Mouse (Mus musculus): ENCODE data around the gene Spata5. TPM values are rescaled to one million over a fixed set of nuclear protein-coding genes. Genes with fewer than 3 reads are reported as not detected.

Gene Spata5
- total RNA-seq, 2 experiments from 2014 or later, result 15.6 to 18.3 TPM

DNA sequence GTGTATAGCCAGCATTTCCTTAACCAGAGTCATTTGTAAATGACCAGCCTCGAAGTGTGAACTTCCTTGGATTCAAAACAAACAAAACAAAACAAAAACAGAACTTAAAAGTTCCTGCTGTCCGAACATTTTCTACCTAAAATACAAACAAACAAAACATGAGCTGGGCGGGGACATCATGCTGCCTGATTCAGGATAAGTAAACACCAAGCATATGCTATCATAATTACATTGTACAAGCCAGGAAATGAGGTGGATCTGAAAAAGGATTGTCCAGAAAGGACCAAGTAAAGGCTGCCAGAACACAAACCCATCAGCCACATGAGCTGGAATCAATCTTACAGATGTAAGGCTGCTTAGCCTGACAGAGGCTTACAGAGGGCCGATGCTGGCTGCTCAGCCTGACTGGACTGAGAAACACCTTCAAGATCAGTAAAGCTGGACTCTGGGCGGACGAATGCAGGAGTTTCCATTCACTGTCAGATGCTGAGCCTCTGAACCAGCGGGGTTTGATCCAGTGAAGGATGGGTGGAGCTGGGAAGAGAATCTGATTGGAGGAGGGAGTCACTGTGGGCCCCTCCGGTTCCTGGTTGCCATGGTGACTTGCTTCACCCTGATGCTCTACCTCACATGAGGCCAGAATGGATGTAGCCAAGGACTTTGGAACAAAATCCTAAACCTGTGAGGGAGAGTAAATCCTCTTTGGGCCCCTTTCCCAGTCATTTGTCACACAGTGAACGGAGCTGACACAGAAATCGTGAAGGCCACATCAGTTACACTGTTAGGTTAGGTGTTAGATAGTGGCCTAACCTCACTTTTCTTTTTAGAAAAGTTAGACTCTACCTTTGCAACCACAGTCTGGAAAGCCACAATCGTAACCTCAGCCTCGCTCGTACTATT lies 185.5 kb downstream of the Spata5 start:
- intact Hi-C loops (cut with DNase I), result no loop called here
- peak in 1 of 2 experiments; percentile 25 for DNase-seq

DNA sequence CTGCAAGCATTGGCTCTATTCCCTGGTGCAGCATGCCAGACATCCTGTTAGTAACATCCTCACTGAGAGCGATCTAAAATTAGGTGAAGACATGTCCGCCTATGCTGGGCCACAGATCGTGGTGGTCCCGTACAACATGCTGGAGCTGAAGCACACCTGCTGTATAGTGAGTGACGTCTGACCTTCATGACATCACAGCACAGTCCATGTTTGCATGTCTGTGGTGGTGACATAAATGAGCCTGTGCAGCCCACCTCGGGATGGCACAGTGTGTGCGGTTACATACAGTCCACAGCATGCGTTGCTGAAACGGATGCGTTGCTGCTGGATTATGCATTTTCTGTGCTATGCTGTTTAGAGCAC lies 186.2 kb downstream of the Spata5 start:
- intact Hi-C loops (cut with DNase I), result no loop called here
- peak; percentile 36 to 42 for DNase-seq

GRCm38 (mm10) chr3:37608926-37609325 lies 189.2 kb downstream of the Spata5 start:
- intact Hi-C loops (cut with DNase I), result no loop called here
- no peak for DNase-seq

- intact Hi-C loops (cut with DNase I), result no loop called here
- no peak for DNase-seq
These were observed 191.0 kb downstream of the Spata5 start for GRCm38 (mm10) chr3:37610670-37611069.

DNA sequence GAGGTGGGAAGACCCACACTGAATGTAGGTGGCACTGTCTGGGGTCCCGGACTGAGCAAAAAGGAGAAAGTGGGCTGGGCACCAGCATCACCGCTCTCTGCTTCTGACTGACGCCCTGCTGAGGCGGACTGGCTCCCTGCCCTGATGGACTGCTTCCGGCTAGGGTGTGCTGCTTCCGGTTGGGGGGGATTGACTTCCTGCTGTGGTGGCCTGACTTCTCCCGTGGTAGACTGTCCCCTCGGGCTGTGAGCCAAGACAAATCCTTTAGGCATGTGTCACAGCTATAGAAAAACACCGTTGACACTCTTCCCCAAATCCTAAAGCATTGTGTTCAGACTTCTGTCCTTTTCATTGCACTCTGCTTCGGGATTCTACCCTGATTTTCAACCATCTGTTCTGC lies 194.0 kb downstream of the Spata5 start:
- DNase-seq, result peak; percentile 41 to 55
- intact Hi-C loops (cut with DNase I), result no loop called here

DNA sequence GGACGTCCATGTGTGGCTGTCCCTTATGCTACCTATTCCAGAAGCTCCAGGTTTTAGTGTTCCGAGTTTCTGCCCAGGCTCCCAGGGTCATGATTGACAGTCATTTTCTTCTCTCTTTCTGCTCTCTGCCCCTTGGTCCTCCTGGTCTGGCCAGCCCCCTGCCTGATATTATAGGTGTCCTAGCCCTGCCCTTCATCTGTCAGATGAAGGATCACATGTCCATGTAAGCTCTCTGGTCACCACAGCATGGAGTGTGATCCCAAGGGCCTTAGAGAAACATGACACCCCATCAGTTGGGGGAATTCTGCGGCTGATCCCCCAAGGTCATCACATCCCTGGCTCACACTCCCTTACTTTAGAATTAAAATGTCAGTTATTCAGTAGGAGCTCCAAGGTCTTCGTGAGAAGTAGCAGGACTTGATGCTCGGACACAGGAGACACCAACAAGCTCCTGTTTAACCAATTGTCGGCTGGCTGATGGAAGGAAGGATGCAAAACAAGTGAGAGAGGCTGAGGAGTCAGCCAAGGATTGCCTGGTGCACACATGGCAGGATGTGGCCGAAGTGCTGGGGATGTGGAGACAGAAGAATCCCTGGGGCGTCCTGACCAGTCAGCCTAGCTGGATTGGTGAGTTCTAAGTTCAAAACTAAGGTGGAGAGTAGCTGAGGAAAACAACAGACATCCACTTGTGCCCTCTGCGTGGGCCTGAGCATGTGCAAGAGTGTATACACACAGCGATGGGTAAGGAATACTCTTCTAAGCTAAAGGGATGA lies 195.4 kb downstream of the Spata5 start:
- no peak for DNase-seq
- intact Hi-C loops (cut with DNase I), result loop anchor here (5.0 kb wide), 1 partner anchor 133 kb away; no protein-coding TSS in a partner anchor

DNA sequence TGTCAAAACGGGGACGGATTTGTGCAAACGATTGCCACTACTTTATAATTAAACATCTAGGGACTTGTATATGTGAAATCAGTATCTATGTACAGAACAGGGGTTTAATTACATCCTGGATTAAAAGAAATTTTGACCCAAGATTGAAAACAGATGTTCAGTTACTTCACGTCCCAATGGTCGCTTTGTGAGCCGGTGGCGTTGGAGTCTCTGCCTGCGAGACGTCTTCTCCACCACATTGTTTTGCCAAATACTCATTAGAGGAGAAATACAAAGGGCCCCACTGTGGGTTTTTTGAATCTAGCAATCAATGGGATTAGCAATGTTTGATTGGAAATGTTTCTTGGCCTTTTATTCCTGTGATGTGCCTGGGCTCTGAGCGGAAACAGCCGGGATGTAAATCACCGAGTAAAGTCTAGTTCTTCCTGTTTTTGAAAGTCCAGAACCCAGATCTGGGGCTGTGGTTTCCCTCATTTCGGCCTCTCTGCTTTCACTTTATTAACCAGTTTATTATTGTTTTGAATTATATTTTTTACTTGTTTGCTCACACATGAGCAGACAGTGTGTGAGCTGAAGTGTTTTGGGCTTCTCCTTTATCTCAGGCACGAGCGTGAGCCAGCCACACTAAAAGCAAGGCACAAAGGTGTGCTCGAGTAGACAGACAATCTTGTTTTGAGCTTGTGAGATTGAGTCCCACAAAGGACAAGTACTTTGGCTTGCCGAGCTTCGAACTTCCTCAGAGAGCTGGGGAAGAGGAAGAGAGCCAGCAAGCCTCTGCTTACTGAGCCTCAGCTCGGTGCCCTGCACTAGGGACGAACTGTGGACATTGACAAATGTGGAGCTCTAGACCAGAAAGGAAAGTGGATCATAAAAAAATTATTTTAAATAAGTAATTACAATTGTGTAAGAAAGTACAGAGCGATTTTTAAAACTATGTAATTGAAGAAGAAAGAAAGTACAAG lies 197.2 kb downstream of the Spata5 start:
- intact Hi-C loops (cut with DNase I), result loop anchor here (5.0 kb wide), 1 partner anchor 135 kb away; no protein-coding TSS in a partner anchor
- no peak for DNase-seq

Other genes starting within 250 kb of the Spata5 start
- gene Il21, start 187.3 kb upstream of the Spata5 start, total RNA-seq (2021), result not detected
- 1 to 10 TPM; 1.2 to 1.5 TPM for gene Bbs12, start 107.3 kb upstream of the Spata5 start, total RNA-seq (2021)
- under 1 TPM; 0.76 to 0.79 TPM for gene Cetn4, start 107.2 kb upstream of the Spata5 start, total RNA-seq (2021)
- gene Fgf2, start 71.5 kb upstream of the Spata5 start, total RNA-seq (2021), result 1 to 10 TPM; 3.2 to 6.6 TPM
- 10 to 100 TPM; 27.2 to 30.8 TPM for gene Nudt6, start 315 bp downstream of the Spata5 start, total RNA-seq (2021)
- 10 to 100 TPM; 35.3 to 43.1 TPM for gene Spry1, start 220.1 kb downstream of the Spata5 start, total RNA-seq (2021)